Mouse (Mus musculus) intestine, embryonic 14.5 days (tissue): Measurements from ENCODE around the gene Parp11. TPM values are rescaled to one million over a fixed set of nuclear protein-coding genes. Genes with fewer than 3 reads are reported as not detected.

Experiments used
- ATAC-seq: fragments of 200-750 bp; cut with Nextera tagmentation; replicated peaks from 2 replicates; pipeline ENCODE4 v1.8.0; 2017; ENCODE audit warnings: low read depth, moderate number of reproducible peaks, moderate TSS enrichment, moderate library complexity; ENCODE audit not compliant: low FRiP score, low TSS enrichment
- DNase-seq: peaks from one replicate; pipeline ENCODE4 v3.0.0-alpha.2; 2018; ENCODE audit warnings: low spot score
- H3K27ac ChIP-seq: fragments of 300-500 bp; sonication (generic); 2 replicates; pipeline ENCODE4 v1.5.1; 2014; ENCODE audit warnings: low read depth, mild to moderate bottlenecking, control low read depth
- H3K27me3 ChIP-seq: fragments of 300-500 bp; sonication (generic); replicated peaks from 2 replicates; pipeline ENCODE4 v1.6.1; 2014; ENCODE audit warnings: low read length, control low read depth; ENCODE audit not compliant: control insufficient read depth, insufficient read depth
- H3K36me3 ChIP-seq: fragments of 300-500 bp; sonication (generic); 2 replicates; pipeline ENCODE4 v1.6.1; 2014; ENCODE audit warnings: low read length, control low read depth; ENCODE audit not compliant: control insufficient read depth, insufficient read depth
- H3K4me1 ChIP-seq: fragments of 300-500 bp; sonication (generic); replicated peaks from 2 replicates; pipeline ENCODE4 v1.6.1; 2014; ENCODE audit warnings: low read length, control low read depth, mixed read lengths; ENCODE audit not compliant: control insufficient read depth, insufficient read depth
- H3K4me2 ChIP-seq: fragments of 300-500 bp; sonication (generic); 2 replicates; pipeline ENCODE4 v1.6.1; 2014; ENCODE audit warnings: low read length
- H3K4me3 ChIP-seq: fragments of 300-500 bp; sonication (generic); 2 replicates; pipeline ENCODE4 v1.5.1; 2014; ENCODE audit warnings: low read depth, low read length, control low read depth, mixed read lengths
- H3K9ac ChIP-seq: fragments of 300-500 bp; sonication (generic); 2 replicates; pipeline ENCODE4 v1.6.1; 2014; ENCODE audit warnings: mild to moderate bottlenecking, low read length
- H3K9me3 ChIP-seq: fragments of 300-500 bp; sonication (generic); 2 replicates; pipeline ENCODE4 v1.6.1; 2016; ENCODE audit warnings: low read length, control low read depth; ENCODE audit not compliant: control insufficient read depth
- WGBS: fragments of 180-500 bp; shearing (Covaris S2); extraction: QIAGEN DNeasy Blood & Tissue Kit; methylation state at CpG from one replicate; pipeline ENCODE4 v1.1.7; 2014; 5-methylcytosine and 5-hydroxymethylcytosine counted together
- polyA plus RNA-seq: library from polyadenylated mRNA; unstranded; fragments of >200 nt; fragmentation: Nextera tagmentation; extraction: Ambion mirVana; gene quantifications from 2 replicates; pipeline ENCODE4 v1.2.1, GENCODE M21; 2014

The Parp11 gene
- polyA plus RNA-seq, 1 experiment from 2014 or later, result 24.6 TPM

- no peaks in the 10 kb centered on the region for H3K27me3 ChIP-seq
- 65% methylated on average over 2 of the region's 2 CpGs for WGBS
- H3K4me3 ChIP-seq, result no peak overlapping the region
- ATAC-seq, result no peak
- no peak overlapping the region for H3K9ac ChIP-seq
- H3K4me2 ChIP-seq, result no peak overlapping the region
- no peak overlapping the region for H3K27ac ChIP-seq
- no peaks in the 10 kb centered on the region for H3K4me1 ChIP-seq
- no peak for DNase-seq
- no peaks in the 10 kb centered on the region for H3K36me3 ChIP-seq
- H3K9me3 ChIP-seq, result no peaks in the 10 kb centered on the region
Measured at GRCm38 (mm10) chr6:127538118-127538517, 91.5 kb downstream of the Parp11 start.

GRCm38 (mm10) chr6:127539226-127539625, 92.6 kb downstream of the Parp11 start:
- no peak overlapping the region for H3K27ac ChIP-seq
- no peaks in the 10 kb centered on the region for H3K36me3 ChIP-seq
- no peaks in the 10 kb centered on the region for H3K27me3 ChIP-seq
- ATAC-seq (no peak), DNase-seq (no peak)
- no peak overlapping the region for H3K9ac ChIP-seq
- no peaks in the 10 kb centered on the region for H3K4me1 ChIP-seq
- WGBS, result 95% methylated on average over 4 of the region's 4 CpGs
- H3K4me2 ChIP-seq, result no peak overlapping the region
- no peak overlapping the region for H3K4me3 ChIP-seq
- no peaks in the 10 kb centered on the region for H3K9me3 ChIP-seq

GRCm38 (mm10) chr6:127539659-127540058, 93.0 kb downstream of the Parp11 start:
- Histone ChIP-seq H3K4me3 (no peak overlapping the region), H3K4me2 (no peak overlapping the region), H3K4me1 (no peaks in the 10 kb centered on the region), H3K36me3 (no peaks in the 10 kb centered on the region), H3K27ac (no peak overlapping the region), H3K9ac (no peak overlapping the region), H3K9me3 (no peaks in the 10 kb centered on the region), H3K27me3 (no peaks in the 10 kb centered on the region)
- ATAC-seq (no peak), DNase-seq (no peak)
- 77% methylated on average over 5 of the region's 5 CpGs for WGBS

- Histone ChIP-seq H3K9ac (no peak overlapping the region), H3K4me2 (no peak overlapping the region), H3K4me3 (no peak overlapping the region), H3K27ac (no peak overlapping the region), H3K36me3 (no peaks in the 10 kb centered on the region), H3K9me3 (no peaks in the 10 kb centered on the region), H3K4me1 (no peaks in the 10 kb centered on the region), H3K27me3 (no peaks in the 10 kb centered on the region)
- 44% methylated on average over 4 of the region's 4 CpGs for WGBS
- ATAC-seq, result no peak
- DNase-seq, result no peak
Measured at GRCm38 (mm10) chr6:127540517-127540916, 93.9 kb downstream of the Parp11 start.

- H3K4me3 ChIP-seq, result no peak overlapping the region
- ATAC-seq (no peak), DNase-seq (peak; percentile 68)
- H3K27me3 ChIP-seq, result no peaks in the 10 kb centered on the region
- no peak overlapping the region for H3K27ac ChIP-seq
- no peaks in the 10 kb centered on the region for H3K36me3 ChIP-seq
- 35% methylated on average over 18 of the region's 18 CpGs for WGBS
- no peaks in the 10 kb centered on the region for H3K9me3 ChIP-seq
- peaks cover 5% of the 10 kb centered on the region for H3K4me1 ChIP-seq
- no peak overlapping the region for H3K9ac ChIP-seq
- H3K4me2 ChIP-seq, result no peak overlapping the region
Measured at GRCm38 (mm10) chr6:127541617-127542374, 95.2 kb downstream of the Parp11 start.

Other genes starting within 250 kb of the Parp11 start
- 1.7 and 2.1 TPM in 2 replicates for gene Cracr2a, start 114.5 kb downstream of the Parp11 start, polyA plus RNA-seq